Mouse (Mus musculus): ENCODE data around the gene Mtmr12.

GRCm38 (mm10) chr15:12197361-12197760 lies 7.5 kb upstream of the Mtmr12 start:
- TF ChIP-seq CTCF (IDR thresholded peaks at IDR 0.05; ENCODE audit: low read depth) (no peak), EP300 (IDR thresholded peaks at IDR 0.05; ENCODE audit: low read depth) (no peak)
